Mouse (Mus musculus): ENCODE results near the gene Dpf3. TPM values are rescaled to one million over a fixed set of nuclear protein-coding genes. Genes with fewer than 3 reads are reported as not detected.
A peak's percentile ranks its signal among the peaks of the same experiment; 100 is the strongest.

Dpf3 gene
- polyA plus RNA-seq, 1 experiment, result 1.6 TPM

- Histone ChIP-seq H3K4me3 (ENCODE audit: extremely low read depth, insufficient read depth, insufficient read length) (no peak overlapping the region), H3K27me3 (ENCODE audit: control insufficient read depth, insufficient read depth, low read length) (no peaks in the 10 kb centered on the region), H3K27ac (ENCODE audit: insufficient read depth, low read length) (no peak overlapping the region), H3K4me1 (ENCODE audit: control insufficient read depth, insufficient read depth, insufficient read length) (no peaks in the 10 kb centered on the region; the same call in 1 of the 2 replicates), H3K36me3 (ENCODE audit: control insufficient read depth, insufficient read depth, low read length) (no peaks in the 10 kb centered on the region)
- DNase-seq (ENCODE audit: low read depth in 1 of 2, low spot score in 2 of 2), result no peak
- 74% methylated on average over 3 of the region's 3 CpGs for WGBS
- TF ChIP-seq POLR2A (IDR thresholded peaks at IDR 0.05; ENCODE audit: low read depth, low read length), result no peak
- no peak for TF ChIP-seq CTCF (IDR thresholded peaks at IDR 0.05; ENCODE audit: extremely low read depth, insufficient read depth, insufficient read length, insufficient replicate concordance)
Observed at GRCm38 (mm10) chr12:83517580-83517979, 30.1 kb upstream of the Dpf3 start.

GRCm38 (mm10) chr12:83514216-83514615 is 26.7 kb upstream of the Dpf3 start:
- TF ChIP-seq CTCF (IDR thresholded peaks at IDR 0.05; ENCODE audit: extremely low read depth, insufficient read depth, insufficient read length, insufficient replicate concordance) (no peak), POLR2A (IDR thresholded peaks at IDR 0.05; ENCODE audit: low read depth, low read length) (no peak)
- Histone ChIP-seq H3K27me3 (ENCODE audit: control insufficient read depth, insufficient read depth, low read length) (no peaks in the 10 kb centered on the region), H3K36me3 (ENCODE audit: control insufficient read depth, insufficient read depth, low read length) (no peaks in the 10 kb centered on the region), H3K4me3 (ENCODE audit: extremely low read depth, insufficient read depth, insufficient read length) (no peak overlapping the region), H3K4me1 (ENCODE audit: control insufficient read depth, insufficient read depth, insufficient read length) (no peaks in the 10 kb centered on the region), H3K27ac (ENCODE audit: insufficient read depth, low read length) (no peak overlapping the region)
- WGBS, result 82% methylated on average over 4 of the region's 4 CpGs
- DNase-seq (ENCODE audit: low read depth in 1 of 2, low spot score in 2 of 2), result no peak

- WGBS, result 61% methylated on average over 5 of the region's 5 CpGs
- TF ChIP-seq CTCF (IDR thresholded peaks at IDR 0.05; ENCODE audit: extremely low read depth, insufficient read depth, insufficient read length, insufficient replicate concordance) (no peak), POLR2A (IDR thresholded peaks at IDR 0.05; ENCODE audit: low read depth, low read length) (no peak)
- Histone ChIP-seq H3K27ac (ENCODE audit: insufficient read depth, low read length) (no peak overlapping the region), H3K4me1 (ENCODE audit: control insufficient read depth, insufficient read depth, insufficient read length) (no peaks in the 10 kb centered on the region), H3K36me3 (ENCODE audit: control insufficient read depth, insufficient read depth, low read length) (no peaks in the 10 kb centered on the region), H3K27me3 (ENCODE audit: control insufficient read depth, insufficient read depth, low read length) (no peaks in the 10 kb centered on the region), H3K4me3 (ENCODE audit: extremely low read depth, insufficient read depth, insufficient read length) (no peak overlapping the region)
- DNase-seq (ENCODE audit: low read depth in 1 of 2, low spot score in 2 of 2), result no peak
Observed at GRCm38 (mm10) chr12:83513185-83513584, 25.7 kb upstream of the Dpf3 start.

- no peaks in the 10 kb centered on the region for H3K4me1 ChIP-seq (ENCODE audit: control insufficient read depth, insufficient read depth, insufficient read length)
- DNase-seq (ENCODE audit: low read depth in 1 of 2, low spot score in 2 of 2), result no peak
- H3K36me3 ChIP-seq (ENCODE audit: control insufficient read depth, insufficient read depth, low read length), result no peaks in the 10 kb centered on the region
- no peak overlapping the region for H3K27ac ChIP-seq (ENCODE audit: insufficient read depth, low read length)
- 48% methylated on average over 4 of the region's 4 CpGs for WGBS
- TF ChIP-seq CTCF (IDR thresholded peaks at IDR 0.05; ENCODE audit: extremely low read depth, insufficient read depth, insufficient read length, insufficient replicate concordance) (no peak), POLR2A (IDR thresholded peaks at IDR 0.05; ENCODE audit: low read depth, low read length) (no peak)
- no peaks in the 10 kb centered on the region for H3K27me3 ChIP-seq (ENCODE audit: control insufficient read depth, insufficient read depth, low read length)
- H3K4me3 ChIP-seq (ENCODE audit: extremely low read depth, insufficient read depth, insufficient read length), result no peak overlapping the region
Observed at GRCm38 (mm10) chr12:83512783-83513182, 25.3 kb upstream of the Dpf3 start.

GRCm38 (mm10) chr12:83510586-83510985 is 23.1 kb upstream of the Dpf3 start:
- Histone ChIP-seq H3K4me1 (ENCODE audit: control insufficient read depth, insufficient read depth, insufficient read length) (no peaks in the 10 kb centered on the region), H3K4me3 (ENCODE audit: extremely low read depth, insufficient read depth, insufficient read length) (no peak overlapping the region), H3K27me3 (ENCODE audit: control insufficient read depth, insufficient read depth, low read length) (no peaks in the 10 kb centered on the region), H3K27ac (ENCODE audit: insufficient read depth, low read length) (no peak overlapping the region), H3K36me3 (ENCODE audit: control insufficient read depth, insufficient read depth, low read length) (no peaks in the 10 kb centered on the region)
- no peak for TF ChIP-seq CTCF (IDR thresholded peaks at IDR 0.05; ENCODE audit: extremely low read depth, insufficient read depth, insufficient read length, insufficient replicate concordance)
- TF ChIP-seq POLR2A (IDR thresholded peaks at IDR 0.05; ENCODE audit: low read depth, low read length), result no peak
- no peak for DNase-seq (ENCODE audit: low read depth in 1 of 2, low spot score in 2 of 2)
- WGBS, result 83% methylated on average over 5 of the region's 5 CpGs

GRCm38 (mm10) chr12:83506543-83506942 is 19.0 kb upstream of the Dpf3 start:
- H3K4me3 ChIP-seq (ENCODE audit: extremely low read depth, insufficient read depth, insufficient read length), result no peak overlapping the region
- no peaks in the 10 kb centered on the region for H3K4me1 ChIP-seq (ENCODE audit: control insufficient read depth, insufficient read depth, insufficient read length)
- no peaks in the 10 kb centered on the region; the same call in 1 of the 2 replicates for H3K27me3 ChIP-seq (ENCODE audit: control insufficient read depth, insufficient read depth, low read length)
- TF ChIP-seq POLR2A (IDR thresholded peaks at IDR 0.05; ENCODE audit: low read depth, low read length), result no peak
- no peak for TF ChIP-seq CTCF (IDR thresholded peaks at IDR 0.05; ENCODE audit: extremely low read depth, insufficient read depth, insufficient read length, insufficient replicate concordance)
- H3K27ac ChIP-seq (ENCODE audit: insufficient read depth, low read length), result no peak overlapping the region
- no peak for DNase-seq (ENCODE audit: low read depth in 1 of 2, low spot score in 2 of 2)
- no peaks in the 10 kb centered on the region for H3K36me3 ChIP-seq (ENCODE audit: control insufficient read depth, insufficient read depth, low read length)
- WGBS, result 83% methylated on average over 10 of the region's 10 CpGs

- H3K27me3 ChIP-seq (ENCODE audit: control insufficient read depth, insufficient read depth, low read length), result no peaks in the 10 kb centered on the region; the same call in 1 of the 2 replicates
- H3K27ac ChIP-seq (ENCODE audit: insufficient read depth, low read length), result no peak overlapping the region
- H3K4me3 ChIP-seq (ENCODE audit: extremely low read depth, insufficient read depth, insufficient read length), result no peak overlapping the region
- H3K36me3 ChIP-seq (ENCODE audit: control insufficient read depth, insufficient read depth, low read length), result no peaks in the 10 kb centered on the region
- TF ChIP-seq POLR2A (IDR thresholded peaks at IDR 0.05; ENCODE audit: low read depth, low read length) (no peak), CTCF (IDR thresholded peaks at IDR 0.05; ENCODE audit: extremely low read depth, insufficient read depth, insufficient read length, insufficient replicate concordance) (peak; percentile 50; the same call in 1 of the 2 replicates)
- 9% methylated on average over 9 of the region's 9 CpGs for WGBS
- peak in 1 of 2 experiments; percentile 22 for DNase-seq (ENCODE audit: low read depth in 1 of 2, low spot score in 2 of 2)
- no peaks in the 10 kb centered on the region for H3K4me1 ChIP-seq (ENCODE audit: control insufficient read depth, insufficient read depth, insufficient read length)
Observed at GRCm38 (mm10) chr12:83502190-83502589, 14.7 kb upstream of the Dpf3 start.
